Mouse (Mus musculus) kidney, postnatal 4 days (tissue): ENCODE measurements at regions not wholly inside any gene's neighbourhood (a gene's known extent, or its start where the extent isn't known, plus 50 kb on each side); places are given as distances from the start of the nearest gene placed in this dataset.

Experiments used
- DNase-seq, 2 experiments: peaks; one replicate each; pipeline ENCODE4 v3.0.0; 2021; ENCODE audit warnings: mixed read lengths in 2 of 2

- DNase-seq = no peak
These were observed 490.8 kb downstream of the Prkd1 start for GRCm38 (mm10) chr12:50158143-50158542.

- DNase-seq = no peak
These were observed 461.6 kb downstream of the Prkd1 start for GRCm38 (mm10) chr12:50187332-50187731.

- DNase-seq = no peak
These were observed 457.9 kb downstream of the Prkd1 start for GRCm38 (mm10) chr12:50190892-50191539.

GRCm38 (mm10) chr12:50191733-50192612 lies 456.9 kb downstream of the Prkd1 start:
- DNase-seq = no peak

DNA sequence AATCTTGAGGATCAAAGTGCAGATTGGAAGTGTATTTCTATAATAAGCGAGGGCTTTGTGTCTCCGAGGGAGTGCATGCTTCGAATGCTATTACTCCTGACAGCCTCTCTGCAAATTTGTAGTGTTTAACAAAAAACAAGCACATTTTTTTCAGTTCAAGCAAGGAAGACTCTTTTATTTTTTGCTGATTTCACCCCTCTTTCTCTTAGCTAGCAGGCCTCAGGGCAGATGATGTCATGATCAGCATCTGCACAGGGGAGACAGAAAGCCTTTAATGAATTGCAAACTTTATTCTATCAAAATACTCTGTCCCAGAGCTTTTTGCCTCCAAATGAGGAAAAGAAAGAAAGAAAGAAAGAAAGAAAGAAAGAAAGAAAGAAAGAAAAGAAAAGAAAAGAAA lies 455.4 kb downstream of the Prkd1 start:
- no peak for DNase-seq

GRCm38 (mm10) chr12:50194714-50195113 lies 454.2 kb downstream of the Prkd1 start:
- no peak for DNase-seq

GRCm38 (mm10) chr12:50196339-50196738 lies 452.6 kb downstream of the Prkd1 start:
- no peak for DNase-seq

DNA sequence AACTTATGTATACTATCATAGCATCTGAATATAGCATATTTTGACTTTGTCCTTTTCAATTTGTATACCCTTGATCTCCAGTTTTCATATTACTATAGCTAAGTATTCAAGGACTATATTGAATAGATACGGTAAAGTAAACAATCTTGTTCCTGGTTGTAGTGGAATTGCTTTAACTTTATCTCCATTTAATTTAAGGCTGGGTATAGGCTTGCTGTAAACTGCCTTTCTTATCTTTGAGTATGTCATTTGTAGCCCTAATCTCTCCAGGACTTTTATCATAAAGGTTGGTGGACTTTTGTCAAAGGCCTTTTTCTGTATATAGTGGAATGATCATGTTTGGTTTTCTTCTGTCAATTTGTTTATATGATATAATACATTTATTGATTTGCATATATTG lies 407.8 kb downstream of the Prkd1 start:
- DNase-seq = no peak

DNA sequence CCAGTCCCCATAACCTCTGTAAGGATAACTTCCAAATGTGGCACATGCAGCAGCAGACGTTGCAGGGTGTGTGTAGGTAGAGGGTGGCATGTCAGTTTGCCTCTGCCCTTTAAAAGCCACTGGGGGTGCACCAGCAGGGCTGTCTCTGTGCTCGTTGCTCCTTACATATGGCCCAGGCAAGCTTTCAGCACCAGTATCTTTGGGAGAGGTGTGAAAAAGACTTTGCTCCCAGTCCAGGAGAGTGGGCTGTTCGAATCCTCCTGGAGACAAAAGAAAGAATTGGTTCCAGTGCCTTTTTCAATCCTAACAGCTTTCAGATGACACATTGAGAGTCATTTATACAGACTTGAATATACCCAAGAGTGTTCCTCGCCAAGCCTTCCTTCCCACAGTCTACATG lies 390.0 kb downstream of the Prkd1 start:
- no peak for DNase-seq

- no peak for DNase-seq
These were observed 387.8 kb downstream of the Prkd1 start for GRCm38 (mm10) chr12:50261072-50261471.

DNA sequence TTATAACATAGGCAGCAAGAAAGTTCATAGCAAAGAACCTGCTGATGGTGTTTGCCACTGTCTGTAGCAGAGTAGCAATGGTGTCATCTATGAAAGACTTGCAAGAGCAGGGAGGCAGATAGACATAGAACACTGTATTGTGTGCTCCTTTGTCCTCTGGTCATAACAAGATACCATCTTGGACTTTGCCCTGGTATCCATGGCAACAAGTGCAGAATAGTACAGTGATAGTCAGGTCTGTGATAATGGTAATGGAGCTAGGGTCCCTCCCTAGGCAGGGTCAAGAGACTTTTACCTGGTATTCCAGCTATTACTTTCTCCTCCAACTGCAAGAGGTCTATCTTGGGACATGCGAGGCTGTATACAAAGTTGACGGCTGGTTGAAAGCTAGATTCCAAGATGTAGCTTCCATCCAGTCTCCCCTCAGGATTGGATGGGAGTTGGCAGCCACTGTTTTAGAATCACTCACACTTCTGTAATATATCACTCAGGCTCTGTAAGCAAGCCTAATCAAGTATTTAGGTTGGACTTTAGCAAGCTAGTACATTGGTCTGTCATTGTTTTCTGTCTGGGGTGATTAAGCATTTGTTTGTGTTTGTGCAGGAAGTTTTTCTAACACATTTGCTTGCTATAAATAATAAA lies 375.5 kb downstream of the Prkd1 start:
- DNase-seq = no peak

GRCm38 (mm10) chr12:50281615-50282014 lies 367.3 kb downstream of the Prkd1 start:
- no peak for DNase-seq
